Mouse (Mus musculus) large intestine, adult 2 months (tissue): ENCODE results near the gene Ccp110. TPM values are rescaled to one million over a fixed set of nuclear protein-coding genes. Genes with fewer than 3 reads are reported as not detected.
A peak's percentile ranks its signal among the peaks of the same experiment; 100 is the strongest.

Experiments
- DNase-seq: peaks from one replicate; pipeline ENCODE4 v3.0.0-alpha.2; 2012; ENCODE audit warnings: low read depth, low spot score
- WGBS: fragments of 180-500 bp; shearing (Covaris S2); methylation state at CpG from one replicate; pipeline ENCODE4 v1.1.7; 2018; 5-methylcytosine and 5-hydroxymethylcytosine counted together
- polyA plus RNA-seq: library from polyadenylated mRNA; depleted of rRNA; stranded (reverse); fragments of >200 nt; gene quantifications from 2 replicates; pipeline ENCODE4 v1.2.3, GENCODE M21; 2012; rRNA removed

Ccp110 gene
- polyA plus RNA-seq, 1 experiment, result 1.1 TPM

DNA sequence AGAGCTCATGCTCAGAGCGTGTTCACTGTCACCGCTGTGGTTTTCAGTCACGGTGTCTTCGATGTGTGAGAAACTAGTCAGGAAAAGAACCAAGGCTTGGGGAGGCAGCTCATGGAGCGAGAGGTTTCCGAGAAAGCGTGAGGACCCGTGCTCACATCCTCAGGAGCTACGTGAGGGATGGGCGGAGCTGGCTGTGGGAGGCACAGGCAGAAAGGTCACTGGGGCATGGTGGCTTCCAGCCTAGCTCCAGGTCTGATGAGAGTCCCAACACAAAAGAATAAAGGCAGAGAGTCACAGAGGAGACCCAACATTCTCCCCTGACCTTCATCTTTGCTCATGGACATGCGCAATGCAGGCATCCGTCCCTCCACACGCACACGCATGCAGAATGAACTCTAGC, 52.4 kb downstream of the Ccp110 start:
- no peak for DNase-seq
- 91% methylated on average over 14 of the region's 14 CpGs for WGBS

DNA sequence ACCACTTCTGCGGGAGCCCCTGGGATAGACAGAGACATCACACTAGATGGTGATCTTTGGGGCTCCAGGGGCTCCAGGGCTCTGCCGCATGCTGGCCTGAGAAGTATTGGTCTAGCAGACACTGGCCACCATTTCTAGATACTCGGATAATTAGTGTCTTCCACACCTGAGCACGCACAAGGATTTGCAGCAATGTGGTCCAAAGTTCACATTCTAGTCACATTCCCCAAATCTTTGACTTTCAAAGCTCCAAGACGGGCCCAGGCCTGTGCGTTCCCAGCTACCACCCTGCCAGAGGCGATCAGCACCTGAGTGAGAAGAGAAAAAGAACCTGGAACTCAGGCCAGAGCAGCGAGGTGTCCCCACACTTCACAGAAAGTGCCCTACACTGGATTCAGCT, 53.3 kb downstream of the Ccp110 start:
- 45% methylated on average over 8 of the region's 8 CpGs for WGBS
- no peak for DNase-seq

DNA sequence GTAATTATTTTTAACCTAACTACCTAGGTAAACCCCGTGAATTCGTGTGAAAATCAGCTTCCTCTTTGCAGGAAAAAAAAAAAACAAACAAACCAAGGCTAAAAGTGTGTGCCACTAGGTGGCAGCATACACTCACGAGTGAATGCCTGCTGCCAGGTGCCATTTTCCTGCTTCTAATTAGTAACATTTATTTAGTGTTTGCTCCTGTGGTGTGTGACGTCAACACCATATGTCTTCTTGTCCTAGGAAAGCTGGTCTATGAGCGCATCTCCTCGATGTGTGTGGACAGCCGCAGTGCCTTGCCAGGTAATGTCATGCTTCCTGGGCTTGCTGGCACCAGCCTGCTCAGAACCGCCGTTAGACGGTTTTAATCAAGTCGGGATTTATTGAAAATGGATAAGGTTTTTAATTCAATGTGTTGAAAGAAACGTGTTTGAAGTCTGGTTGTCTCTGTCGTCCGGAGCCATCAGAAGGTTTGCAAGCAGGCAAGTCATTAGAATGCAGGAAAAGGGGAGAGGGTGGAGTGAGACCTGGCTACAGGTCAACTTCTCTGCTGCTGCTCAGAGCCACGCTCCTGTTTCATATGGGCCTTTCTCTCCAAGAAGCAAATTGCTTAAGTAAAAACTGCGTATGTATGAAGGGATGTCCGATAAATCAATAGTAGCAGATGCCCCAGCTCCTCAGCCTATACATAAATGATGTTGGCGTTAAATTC, 53.9 kb downstream of the Ccp110 start:
- DNase-seq, result peak; percentile 37
- WGBS, result 60% methylated on average over 18 of the region's 18 CpGs

DNA sequence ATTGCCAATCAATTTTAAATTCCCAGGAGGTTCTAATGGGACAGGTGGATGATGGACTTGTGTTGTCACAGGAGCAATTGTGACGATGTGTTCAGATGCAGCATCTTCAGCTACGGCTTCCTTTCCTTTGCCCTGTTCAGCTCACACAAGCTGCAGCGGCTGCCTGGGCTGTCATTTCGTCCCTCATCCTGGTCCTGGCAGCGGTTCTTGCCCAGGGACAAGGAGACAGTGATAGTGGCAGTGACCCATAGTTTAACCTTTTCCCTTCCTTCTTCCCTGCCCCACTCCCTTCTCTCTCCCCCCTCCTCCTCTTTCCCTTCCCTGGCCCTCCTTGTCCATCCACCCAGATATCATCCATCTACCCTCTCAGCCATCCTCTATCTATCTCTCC, 54.5 kb downstream of the Ccp110 start:
- no peak for DNase-seq
- 94% methylated on average over 5 of the region's 5 CpGs for WGBS

DNA sequence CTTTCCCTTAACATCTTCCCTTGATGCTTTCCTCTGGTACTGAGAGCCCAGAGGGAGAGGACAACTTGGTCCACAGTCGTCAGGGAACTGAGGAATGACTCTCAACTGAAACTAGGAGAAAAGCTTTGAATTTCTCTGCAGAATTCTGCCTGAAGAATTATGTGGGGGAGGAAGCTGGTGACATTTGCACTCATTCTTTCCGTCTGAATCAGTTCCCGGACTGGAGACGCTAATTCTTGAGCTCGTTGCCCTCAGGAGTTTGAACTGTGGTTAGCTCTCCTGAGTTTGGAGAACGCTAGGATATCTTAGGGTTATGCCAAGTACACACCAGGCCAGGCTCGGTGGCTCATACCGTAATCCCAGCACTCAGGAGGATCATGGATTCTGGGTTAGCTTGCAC, 56.9 kb downstream of the Ccp110 start:
- WGBS, result 59% methylated on average over 8 of the region's 8 CpGs
- no peak for DNase-seq

DNA sequence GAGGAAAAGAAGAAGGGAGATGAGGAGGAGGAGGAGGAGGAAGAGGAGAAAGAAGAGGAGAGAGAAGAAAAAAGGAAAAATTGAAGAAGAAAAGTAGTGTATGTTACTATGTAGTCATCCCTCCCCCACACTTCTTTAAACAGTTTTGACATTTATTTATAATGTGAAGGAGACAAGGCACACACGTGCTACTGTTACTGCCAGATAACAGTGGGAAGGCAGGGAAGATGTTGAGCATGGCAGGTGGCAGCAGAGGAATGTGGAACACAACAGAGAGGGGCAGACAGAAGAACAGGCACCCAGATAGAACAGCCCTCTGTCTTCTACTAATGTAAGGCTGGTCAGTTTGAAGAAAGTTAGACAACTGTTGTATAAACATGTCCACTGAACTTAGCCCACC, 57.3 kb downstream of the Ccp110 start:
- WGBS, result 48% methylated on average over 1 of the region's 1 CpGs
- no peak for DNase-seq

DNA sequence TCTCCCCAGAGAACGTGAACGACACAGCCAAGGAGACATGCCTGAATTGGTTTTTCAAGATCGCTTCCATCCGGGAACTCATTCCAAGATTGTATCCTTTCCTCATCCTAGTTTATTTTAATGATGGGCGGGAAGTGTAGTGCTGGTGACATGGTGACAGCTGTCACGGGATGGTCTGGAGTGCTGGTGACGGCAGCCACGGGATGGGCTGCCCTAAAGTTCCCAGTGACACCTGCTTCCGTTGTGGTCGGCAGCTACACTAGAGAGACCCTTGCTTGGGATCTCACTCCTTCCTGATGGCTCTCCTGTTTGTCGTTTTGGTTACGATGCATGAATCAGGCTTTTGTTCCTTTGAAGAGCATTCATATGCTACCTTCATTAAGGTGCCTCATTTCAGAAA, 60.7 kb downstream of the Ccp110 start:
- WGBS, result 89% methylated on average over 12 of the region's 12 CpGs
- DNase-seq, result no peak

DNA sequence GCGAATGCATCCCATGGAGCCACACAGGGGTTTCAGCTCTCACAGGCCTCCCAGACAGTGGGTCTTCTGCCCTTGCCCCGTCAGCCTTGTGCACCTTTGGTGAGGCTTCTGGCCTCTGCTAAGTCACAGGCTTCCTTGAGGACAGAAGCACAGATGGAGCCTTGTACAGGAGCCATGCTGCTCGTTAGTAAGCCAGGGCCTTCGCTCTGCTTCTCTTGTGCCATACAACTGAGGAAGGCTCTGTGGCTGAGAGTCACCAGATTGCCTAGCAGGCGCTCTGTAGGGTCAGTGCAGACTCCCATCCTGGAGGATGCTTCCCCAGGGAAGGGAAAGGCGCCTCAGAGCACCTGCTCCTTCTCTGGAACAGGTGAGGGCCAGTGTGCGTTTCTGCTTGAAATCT, 63.6 kb downstream of the Ccp110 start:
- WGBS, result 92% methylated on average over 7 of the region's 7 CpGs
- DNase-seq, result no peak

DNA sequence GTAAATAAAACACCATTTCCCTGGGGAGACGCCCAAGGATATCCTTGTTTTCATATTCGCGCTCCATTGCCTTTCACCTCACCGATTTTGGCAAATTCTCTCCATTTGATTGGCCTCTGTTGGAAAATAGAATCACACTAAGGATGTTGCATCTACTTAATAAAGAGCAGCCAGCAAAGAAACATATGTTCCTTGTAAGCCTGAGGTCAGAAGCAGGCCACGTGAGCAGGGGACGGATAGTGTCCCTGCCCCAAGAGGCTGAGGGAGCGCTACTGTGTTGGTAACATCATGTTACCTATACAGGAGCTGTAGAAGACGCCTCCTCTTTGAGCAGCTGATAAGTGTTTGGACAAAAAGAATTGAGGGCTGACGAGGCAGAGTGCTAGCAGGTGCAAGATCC, 64.1 kb downstream of the Ccp110 start:
- DNase-seq, result no peak
- 84% methylated on average over 9 of the region's 9 CpGs for WGBS

DNA sequence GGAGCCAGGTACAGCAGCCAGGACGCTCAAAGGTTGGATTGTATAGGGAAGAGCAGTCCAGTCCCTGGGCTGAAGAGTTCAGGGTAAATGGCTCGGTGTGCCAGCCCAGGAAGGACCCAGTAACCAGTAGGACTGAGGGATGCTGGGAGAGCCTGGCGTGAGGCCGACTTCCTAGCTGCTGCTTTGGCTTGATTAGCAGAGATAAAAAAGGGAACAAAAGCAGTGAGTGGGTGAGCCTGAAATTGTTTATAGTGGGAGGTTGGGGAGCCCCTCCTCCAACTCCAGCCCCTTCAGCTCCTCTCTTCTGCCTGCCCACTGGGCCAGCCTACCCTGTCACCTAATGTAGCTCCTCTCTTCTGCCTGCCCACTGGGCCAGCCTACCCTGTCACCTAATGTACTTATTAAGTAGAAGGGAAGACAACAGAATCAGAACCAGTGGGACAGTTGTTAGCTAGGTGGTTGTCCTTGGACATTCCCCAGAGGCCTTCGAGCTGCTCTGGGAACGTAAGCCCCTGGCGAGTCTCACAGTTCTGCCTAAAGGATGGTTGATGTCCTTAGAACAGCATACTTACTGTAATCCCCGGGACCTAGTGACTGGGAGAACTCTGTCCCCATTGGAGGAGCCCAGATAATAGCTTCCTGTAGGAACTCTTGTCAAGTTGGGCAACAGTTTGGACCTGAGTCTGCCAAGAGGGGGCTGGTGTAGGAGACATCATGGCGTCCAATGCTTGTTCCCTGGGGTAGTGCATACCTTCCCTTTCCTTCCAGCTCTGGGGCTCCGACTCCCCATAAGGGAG, 65.4 kb downstream of the Ccp110 start:
- no peak for DNase-seq
- WGBS, result 87% methylated on average over 10 of the region's 10 CpGs

DNA sequence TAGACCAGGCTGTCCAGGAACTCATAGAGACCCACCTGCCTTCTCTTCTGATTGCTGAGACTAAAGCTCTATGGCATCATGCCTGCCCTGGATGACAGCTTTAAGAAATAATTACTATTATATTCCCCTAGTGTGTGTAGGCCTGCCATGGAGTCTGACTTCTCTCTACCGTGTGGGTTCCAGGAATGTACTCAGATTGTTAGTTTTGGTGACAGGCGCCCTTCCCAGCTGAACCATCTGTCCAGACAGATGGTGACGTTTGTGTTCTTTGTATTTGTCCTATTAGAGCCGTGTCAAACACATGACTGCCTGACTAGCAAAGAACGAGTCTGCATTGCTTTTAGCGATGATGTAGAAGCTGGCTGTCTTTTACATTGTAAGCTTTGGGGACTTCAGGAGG, 66.2 kb downstream of the Ccp110 start:
- 81% methylated on average over 6 of the region's 6 CpGs for WGBS
- no peak for DNase-seq

DNA sequence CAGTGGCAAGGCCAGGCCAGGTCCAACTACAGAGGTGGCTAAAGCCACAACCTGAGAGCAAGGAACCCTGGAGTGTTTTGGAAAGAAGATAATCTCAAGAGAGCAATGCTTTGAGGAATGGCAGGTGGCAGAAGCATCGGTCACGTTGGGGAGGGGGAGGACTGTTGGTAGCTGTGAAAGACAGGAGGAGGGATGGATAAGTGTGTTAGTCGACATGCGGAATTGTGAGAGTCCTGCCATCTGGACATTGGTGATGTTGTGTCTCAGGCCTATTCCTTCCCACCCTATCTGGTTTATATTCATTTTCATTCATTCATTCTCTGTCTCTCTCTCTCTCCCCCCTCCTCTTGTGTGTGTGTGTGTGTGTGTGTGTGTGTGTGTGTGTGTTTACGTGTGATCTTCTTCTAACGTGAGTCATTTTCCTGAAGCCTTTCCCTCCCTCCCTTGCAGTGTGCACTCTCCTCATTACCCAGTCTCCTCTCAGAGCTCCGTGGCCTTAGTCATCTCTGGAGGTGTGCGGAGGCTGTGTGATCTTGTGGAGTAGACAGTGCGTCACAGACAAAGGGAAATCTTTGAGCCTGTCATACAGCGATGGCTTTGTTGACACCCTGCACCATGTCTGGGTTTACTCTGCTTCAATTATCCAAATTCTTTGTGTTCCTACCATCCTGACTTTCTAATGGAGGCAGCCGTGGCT, 71.1 kb downstream of the Ccp110 start:
- DNase-seq, result no peak
- 87% methylated on average over 11 of the region's 11 CpGs for WGBS

DNA sequence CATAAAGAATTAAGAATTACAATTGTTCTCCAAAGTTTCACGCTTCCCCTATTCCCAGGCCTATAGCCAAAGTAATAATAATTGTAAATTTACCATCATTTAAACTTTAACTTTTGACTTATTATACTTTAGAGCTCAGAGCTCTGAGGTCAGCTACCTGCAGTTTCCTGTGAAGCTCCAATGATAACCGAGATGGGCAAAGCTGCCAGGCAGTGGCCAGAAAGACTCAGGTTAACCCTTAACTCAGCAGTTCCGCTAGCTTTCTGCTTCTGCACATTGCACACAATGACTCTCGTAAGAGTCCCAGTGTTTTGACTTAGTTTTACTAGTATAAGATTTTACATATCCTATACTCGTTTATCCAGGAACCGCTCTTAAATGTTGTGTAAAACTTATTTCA, 73.7 kb downstream of the Ccp110 start:
- 75% methylated on average over 6 of the region's 6 CpGs for WGBS
- no peak for DNase-seq

Other genes with a start within 250 kb of the Ccp110 start
- gene Itpripl2, start 220.6 kb upstream of the Ccp110 start, polyA plus RNA-seq, result 7.0 and 14.6 TPM in 2 replicates
- gene Coq7, start 179.2 kb upstream of the Ccp110 start, polyA plus RNA-seq, result 54.1 and 59.3 TPM in 2 replicates
- 1.1 and 3.9 TPM in 2 replicates for gene Tmc7, start 127.8 kb upstream of the Ccp110 start, polyA plus RNA-seq
- 51.5 and 55.6 TPM in 2 replicates for gene Tmc5, start 115.3 kb upstream of the Ccp110 start, polyA plus RNA-seq
- gene Gde1, start 6.8 kb upstream of the Ccp110 start, polyA plus RNA-seq, result 36.0 and 74.9 TPM in 2 replicates
- gene Vps35l, start 27.7 kb downstream of the Ccp110 start, polyA plus RNA-seq, result 33.2 and 43.2 TPM in 2 replicates
- gene Iqck, start 143.2 kb downstream of the Ccp110 start, polyA plus RNA-seq, result 0.62 and 0.88 TPM in 2 replicates
- gene Knop1, start 143.7 kb downstream of the Ccp110 start, polyA plus RNA-seq, result 6.1 and 7.0 TPM in 2 replicates